Mouse (Mus musculus): Measurements from ENCODE around the gene Tm4sf20. TPM values are rescaled to one million over a fixed set of nuclear protein-coding genes. Genes with fewer than 3 reads are reported as not detected.

Tm4sf20 gene
- 1 to 10 TPM in 1 of 2 experiments, under 1 TPM in 1; 0.43 to 1.4 TPM for polyA plus RNA-seq (2017; shearing (Covaris generic))

DNA sequence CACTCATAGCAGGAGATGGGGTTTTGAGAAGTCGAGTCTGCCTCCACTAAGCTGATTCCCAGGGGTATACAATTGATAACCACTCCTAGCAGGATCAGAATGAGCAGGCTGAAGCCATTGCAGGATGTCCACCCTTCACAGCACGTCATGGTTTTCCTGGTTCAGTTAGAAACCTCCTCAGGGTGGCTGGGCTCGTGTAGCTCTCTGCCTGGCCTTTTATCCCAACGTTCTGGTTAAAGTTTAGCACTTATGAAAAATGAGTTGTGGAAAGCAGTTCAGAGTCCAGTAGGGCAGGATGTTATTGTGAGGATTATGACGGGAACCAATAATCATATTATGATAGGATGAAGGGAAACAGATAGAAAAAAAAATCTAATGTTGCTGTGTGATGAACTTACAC lies at the start of gene Tm4sf20:
Tm4sf20 (minus strand) TSS at position 193 of the 400 bp plus-strand sequence.
- ATAC-seq, result no peak

DNA sequence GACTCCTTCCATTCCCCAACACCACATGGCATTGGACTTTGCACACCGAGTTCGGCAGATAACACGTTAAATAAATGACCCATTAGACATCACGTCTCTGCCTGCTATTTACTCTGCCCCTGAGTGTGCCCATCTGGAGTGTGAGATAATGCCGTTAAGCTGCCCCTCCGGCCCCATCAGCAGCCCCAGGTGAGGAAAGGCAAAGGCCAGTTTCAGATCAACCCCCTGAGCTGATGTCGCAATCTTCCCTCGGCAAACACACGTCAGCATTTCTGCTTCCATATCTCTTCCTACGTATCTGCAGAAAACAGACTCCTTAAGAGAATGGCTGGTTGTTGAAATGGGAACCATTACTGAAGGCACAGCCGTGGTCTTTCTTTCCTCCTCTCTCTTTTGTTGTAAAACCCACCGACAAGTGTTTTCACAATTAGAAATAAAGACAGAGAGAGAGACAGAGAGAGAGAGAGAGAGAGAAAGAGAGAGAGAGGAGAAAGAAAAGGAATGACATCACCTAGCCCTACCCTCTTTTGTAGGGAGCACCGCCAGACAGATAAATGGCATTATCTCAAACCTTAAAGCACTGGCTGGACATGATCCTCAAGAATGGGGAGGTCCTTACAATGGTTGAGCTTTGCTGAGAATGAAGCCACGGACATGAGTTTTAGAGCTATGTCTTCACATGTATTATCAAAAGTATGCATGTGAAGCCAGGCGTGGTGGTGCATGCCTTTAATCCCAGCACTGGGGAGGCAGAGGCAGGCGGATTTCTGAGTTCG lies 47.9 kb upstream of the Tm4sf20 start:
- ATAC-seq, result no peak

GRCm38 (mm10) chr1:82811766-82812165 lies 43.5 kb upstream of the Tm4sf20 start:
- no peak for ATAC-seq

DNA sequence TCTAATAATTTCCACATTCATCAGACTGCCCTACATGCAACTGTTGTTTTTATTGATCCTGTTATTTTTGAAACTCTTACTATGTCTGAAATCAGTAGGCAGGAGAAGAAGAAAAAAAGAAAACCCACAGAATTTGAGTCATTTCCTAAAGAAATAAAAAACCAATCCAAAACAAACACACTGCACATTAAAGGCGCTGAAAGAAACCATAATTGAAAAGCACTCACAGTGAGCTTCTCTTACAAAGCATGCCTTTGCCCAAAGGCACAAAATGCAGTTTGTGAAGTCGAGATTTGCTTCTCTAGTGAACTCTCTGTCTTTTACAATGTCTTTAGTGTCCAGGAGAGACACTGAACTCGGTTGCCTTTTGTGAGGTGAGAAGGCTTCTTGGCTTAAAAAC lies 40.3 kb upstream of the Tm4sf20 start:
- ATAC-seq, result no peak

GRCm38 (mm10) chr1:82807206-82807605 lies 38.9 kb upstream of the Tm4sf20 start:
- ATAC-seq, result peak; percentile 82

DNA sequence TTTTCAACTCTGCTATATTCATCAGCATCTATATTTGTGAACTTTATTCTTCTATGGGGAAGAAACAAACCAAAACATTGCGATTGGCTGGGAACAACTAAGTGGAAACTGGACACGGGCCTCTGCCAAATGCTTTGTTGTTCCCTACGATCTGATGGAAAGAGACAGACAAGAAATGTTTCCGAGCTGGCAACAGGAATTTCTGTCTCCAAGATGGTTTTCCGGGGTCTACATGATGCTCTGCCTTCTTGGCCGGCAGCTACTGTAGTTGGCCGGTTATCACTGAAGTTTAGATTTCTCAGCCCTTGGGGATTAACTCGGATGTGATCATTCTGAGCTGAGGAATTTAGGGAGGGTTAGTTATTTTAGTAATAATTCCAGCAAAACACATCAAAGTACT lies 38.1 kb upstream of the Tm4sf20 start:
- no peak for ATAC-seq

GRCm38 (mm10) chr1:82804059-82804458 lies 35.8 kb upstream of the Tm4sf20 start:
- ATAC-seq, result no peak

DNA sequence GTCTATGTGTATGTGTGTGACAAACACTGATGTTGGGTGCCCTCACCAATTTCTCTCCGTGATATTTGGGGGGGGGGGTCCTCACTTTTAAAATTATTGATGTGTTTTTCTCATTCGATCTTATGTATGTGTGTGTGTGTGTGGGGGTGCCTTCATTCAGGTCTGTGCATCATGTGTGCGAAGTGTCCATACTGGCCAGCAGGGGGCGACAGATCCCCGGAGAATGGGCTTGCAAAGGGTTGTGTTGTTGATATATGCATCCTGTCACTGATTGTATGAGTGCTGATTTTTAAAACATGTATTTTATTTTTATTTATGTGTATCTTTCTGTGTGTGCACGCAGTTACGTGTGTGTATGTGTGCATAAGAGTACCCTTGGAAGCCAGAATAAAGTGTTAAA lies 35.3 kb upstream of the Tm4sf20 start:
- ATAC-seq, result peak; percentile 57

GRCm38 (mm10) chr1:82801105-82801783 lies 33.0 kb upstream of the Tm4sf20 start:
- no peak for ATAC-seq

- no peak for ATAC-seq
Observed at GRCm38 (mm10) chr1:82798922-82799321, 30.7 kb upstream of the Tm4sf20 start.

GRCm38 (mm10) chr1:82798304-82798703 lies 30.0 kb upstream of the Tm4sf20 start:
- no peak for ATAC-seq

DNA sequence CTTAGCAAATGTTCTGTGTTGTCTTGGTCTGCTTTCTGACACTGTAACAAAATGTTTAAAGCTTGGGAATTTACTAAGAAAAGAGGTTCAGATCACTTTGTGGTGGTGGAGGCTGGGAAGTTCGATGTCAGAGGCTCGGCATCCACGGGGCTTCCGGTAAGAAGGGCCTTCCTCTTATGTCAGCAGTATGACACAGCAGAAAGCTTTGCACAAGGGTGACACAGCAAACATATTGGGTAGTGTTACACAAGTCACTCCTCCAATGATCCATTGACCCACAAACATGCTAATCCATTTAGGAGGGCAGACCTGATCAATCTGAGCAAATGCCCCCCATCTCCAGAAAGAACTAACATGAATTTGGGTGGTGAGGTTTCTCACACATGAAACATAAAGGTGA lies 28.8 kb upstream of the Tm4sf20 start:
- no peak for ATAC-seq

DNA sequence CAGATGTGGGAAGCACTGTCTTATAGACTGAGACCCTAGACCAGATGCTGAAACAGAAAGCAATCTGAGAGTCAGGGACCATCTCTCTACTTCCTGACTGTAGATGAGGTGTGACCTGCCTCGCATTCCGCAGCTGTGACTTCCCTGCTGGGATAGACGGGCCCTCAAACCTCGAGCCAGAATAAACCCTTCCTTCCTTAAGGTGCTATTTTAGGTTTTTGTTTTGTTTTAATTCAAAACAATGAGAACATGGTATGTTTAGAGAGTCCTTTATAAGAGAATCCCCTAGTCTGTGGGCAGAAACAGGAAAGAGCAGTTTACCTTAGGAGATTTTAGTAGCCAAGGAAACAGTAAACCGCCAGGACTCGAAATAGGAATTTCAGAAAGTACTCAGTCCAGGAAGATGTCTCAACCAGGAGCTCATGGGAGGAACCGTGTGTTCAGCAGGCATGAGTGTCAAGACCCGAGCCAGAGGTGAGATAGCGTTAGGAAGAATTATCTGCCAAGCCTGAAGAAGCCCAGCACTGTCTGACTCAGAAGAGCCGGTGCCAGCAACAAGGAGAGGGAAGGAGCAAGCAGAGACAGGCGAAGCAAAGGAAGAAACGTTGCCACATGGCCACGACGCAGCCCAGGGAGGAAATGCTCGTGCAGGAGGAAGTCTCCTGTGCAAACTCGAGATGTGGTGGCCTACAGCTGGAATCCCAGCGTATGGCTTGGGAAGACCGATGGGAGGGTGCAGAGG lies 27.6 kb upstream of the Tm4sf20 start:
- ATAC-seq, result peak; percentile 74

- peak; percentile 77 for ATAC-seq
Observed at GRCm38 (mm10) chr1:82795211-82795610, 26.9 kb upstream of the Tm4sf20 start.

GRCm38 (mm10) chr1:82793986-82794385 lies 25.7 kb upstream of the Tm4sf20 start:
- no peak for ATAC-seq

DNA sequence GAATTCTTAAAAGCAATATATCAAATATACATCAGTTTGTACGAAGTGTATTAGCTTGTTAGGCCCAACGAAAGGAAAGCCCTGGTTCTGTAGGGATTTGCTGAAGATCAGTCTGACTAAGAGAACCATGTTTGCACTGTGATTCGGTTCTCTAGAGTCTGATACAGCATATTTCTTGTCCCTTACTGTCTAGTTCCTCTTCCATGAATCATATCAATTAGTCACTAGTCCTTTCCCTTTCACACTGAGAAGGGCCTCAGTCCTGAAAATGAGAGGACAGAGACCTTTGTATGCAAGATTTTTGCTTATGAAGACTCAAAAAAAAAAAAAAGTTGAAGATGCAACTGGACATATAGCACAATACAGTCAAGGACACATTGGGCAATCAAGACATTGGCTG lies 24.8 kb upstream of the Tm4sf20 start:
- no peak for ATAC-seq

DNA sequence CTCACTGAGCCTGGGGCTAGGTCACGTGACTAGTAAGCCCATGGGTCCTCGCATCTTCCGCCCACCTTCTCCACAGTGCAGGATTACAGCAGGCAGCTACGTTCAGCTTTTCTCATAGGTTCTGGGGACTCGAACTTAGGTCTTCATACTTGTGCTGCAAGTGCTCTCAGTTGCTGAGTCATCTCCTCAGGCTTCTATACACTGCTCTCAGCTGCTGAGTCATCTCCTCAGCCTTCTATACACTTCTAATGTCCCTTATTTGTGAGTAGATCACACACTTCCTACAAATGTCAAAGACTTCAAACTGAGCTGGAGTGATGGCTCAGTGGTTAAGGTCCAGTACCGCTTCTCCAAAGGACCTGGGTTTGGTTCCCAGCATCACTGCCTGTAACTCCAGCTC lies 24.0 kb upstream of the Tm4sf20 start:
- no peak for ATAC-seq

DNA sequence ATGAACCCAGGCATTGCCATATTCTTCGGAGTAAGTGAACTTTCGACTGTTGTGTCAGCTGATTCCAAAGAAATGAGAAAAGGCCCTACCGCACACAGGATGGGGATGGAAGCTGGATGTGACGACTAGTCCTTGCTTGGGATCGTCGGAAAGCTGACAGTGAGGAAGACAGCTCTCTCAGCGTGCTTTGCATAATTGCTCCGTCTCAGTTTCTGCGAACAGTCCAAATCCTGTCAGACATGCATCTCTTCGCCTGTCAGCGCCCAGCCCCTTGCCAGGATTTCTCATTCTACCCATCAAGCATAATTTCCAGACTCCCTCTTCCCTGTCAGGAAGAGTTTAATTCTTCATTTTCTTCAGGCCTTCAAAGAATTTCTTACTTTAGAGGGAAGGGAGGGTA lies 22.8 kb upstream of the Tm4sf20 start:
- ATAC-seq, result no peak

DNA sequence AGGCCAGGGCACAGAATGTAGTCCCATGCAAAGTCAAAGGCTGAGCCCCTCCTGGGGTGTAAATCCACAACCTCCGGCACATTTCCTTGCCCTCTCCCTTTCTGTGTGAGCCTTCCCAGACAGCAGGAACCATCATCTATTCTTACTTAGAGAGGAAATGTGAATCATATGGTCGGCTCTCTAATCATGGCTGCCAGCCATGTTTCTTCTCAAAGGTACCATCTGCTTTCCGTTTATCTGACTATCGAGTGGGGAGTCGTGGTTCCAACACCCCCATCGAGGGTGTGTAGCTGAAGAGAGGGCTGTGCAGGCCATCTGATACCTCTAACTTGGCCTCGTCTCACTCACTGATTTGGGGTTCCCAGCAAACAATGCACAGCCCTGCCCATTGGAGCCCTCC lies 19.8 kb upstream of the Tm4sf20 start:
- no peak for ATAC-seq

GRCm38 (mm10) chr1:82787414-82787813 lies 19.2 kb upstream of the Tm4sf20 start:
- peak; percentile 94 for ATAC-seq

- no peak for ATAC-seq
Observed at GRCm38 (mm10) chr1:82785546-82785945, 17.3 kb upstream of the Tm4sf20 start.

- ATAC-seq, result no peak
Observed at GRCm38 (mm10) chr1:82783559-82783958, 15.3 kb upstream of the Tm4sf20 start.

DNA sequence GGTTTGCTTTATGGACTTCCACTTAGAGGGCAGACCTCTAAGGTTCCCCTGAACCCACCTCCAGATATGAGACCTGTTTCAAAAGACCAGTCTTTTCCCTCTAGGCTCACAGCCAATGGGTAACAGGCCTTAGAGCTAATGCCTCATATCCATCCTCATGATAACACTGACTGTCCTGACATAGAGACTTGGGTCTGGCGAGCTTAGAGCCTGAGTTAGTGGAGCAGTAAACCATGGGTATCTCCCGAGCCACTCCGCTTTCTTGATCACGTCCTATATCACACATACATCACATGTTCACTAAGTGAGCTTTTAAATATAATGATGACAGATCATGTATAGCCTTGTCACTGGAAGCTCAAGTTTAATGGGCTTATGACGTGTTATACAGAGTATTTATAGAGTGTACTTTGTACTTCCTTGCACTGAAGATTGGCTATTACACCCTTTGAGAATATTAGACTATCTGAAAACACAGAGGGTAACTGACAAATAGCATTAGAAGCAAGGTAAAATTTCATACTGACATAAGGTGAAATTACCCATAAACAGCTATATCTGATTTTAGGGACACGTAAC lies 11.2 kb upstream of the Tm4sf20 start:
- ATAC-seq, result no peak

Data from CD4-positive, CD25-positive, alpha-beta regulatory T cell, adult 4 months (primary cell).